Mouse (Mus musculus) forebrain, embryonic 14.5 days (tissue): ENCODE results near the gene Neurod4. TPM values are rescaled to one million over a fixed set of nuclear protein-coding genes. Genes with fewer than 3 reads are reported as not detected.

Experiments used
- polyA plus RNA-seq: library from polyadenylated mRNA; unstranded; fragments of >200 nt; fragmentation: Nextera tagmentation; extraction: Ambion mirVana; gene quantifications from 2 replicates; pipeline ENCODE4 v1.2.1, GENCODE M21; 2014

Gene Neurod4
- polyA plus RNA-seq, 1 experiment from 2014 or later: 8.1 TPM

Other genes with a start within 250 kb of the Neurod4 start
- gene Olfr821, start 249.9 kb downstream of the Neurod4 start, polyA plus RNA-seq: not detected in 2 replicates
- not detected in 2 replicates for gene Olfr822, start 209.0 kb downstream of the Neurod4 start, polyA plus RNA-seq
- not detected in 2 replicates for gene Olfr823, start 164.9 kb downstream of the Neurod4 start, polyA plus RNA-seq
- gene Olfr824, start 150.2 kb downstream of the Neurod4 start, polyA plus RNA-seq: not detected in 2 replicates
- gene Olfr825, start 113.5 kb downstream of the Neurod4 start, polyA plus RNA-seq: not detected in 2 replicates
- gene Olfr826, start 96.1 kb downstream of the Neurod4 start, polyA plus RNA-seq: not detected in 2 replicates
- gene Olfr827, start 65.8 kb downstream of the Neurod4 start, polyA plus RNA-seq: not detected in 2 replicates
- gene Tespa1, start 42.6 kb upstream of the Neurod4 start, polyA plus RNA-seq: not detected in 2 replicates
- not detected in 2 replicates for gene Vmn2r84, start 114.1 kb upstream of the Neurod4 start, polyA plus RNA-seq
- not detected in 2 replicates for gene Vmn2r85, start 149.5 kb upstream of the Neurod4 start, polyA plus RNA-seq
- gene Vmn2r86, start 175.8 kb upstream of the Neurod4 start, polyA plus RNA-seq: 0.03 and 0.04 TPM in 2 replicates
- gene Vmn2r87, start 217.2 kb upstream of the Neurod4 start, polyA plus RNA-seq: 0.08 and 0.12 TPM in 2 replicates